Mouse (Mus musculus): ENCODE results near the gene Ube4a. TPM values are rescaled to one million over a fixed set of nuclear protein-coding genes. Genes with fewer than 3 reads are reported as not detected.
"Not testable (repeated sequence)": the region's sequence is repeated elsewhere in the genome, so short reads cannot be mapped to it uniquely, and the experiment has no call there.

The Ube4a gene
- polyA plus RNA-seq, 1 experiment from 2014 or later = 25.7 TPM

GRCm38 (mm10) chr9:44979806-44980205 is 14.4 kb upstream of the Ube4a start:
- Histone ChIP-seq H3K27me3 (no peaks in the 10 kb centered on the region), H3K9ac (no peak overlapping the region)
- no peak for ATAC-seq (ENCODE audit: borderline replicate concordance, extremely low read depth, low FRiP score, low TSS enrichment)

GRCm38 (mm10) chr9:44977813-44978212 is 12.4 kb upstream of the Ube4a start:
- H3K27me3 ChIP-seq = no peaks in the 10 kb centered on the region
- H3K4me1 ChIP-seq = no peaks in the 10 kb centered on the region
- no peak for ATAC-seq (ENCODE audit: borderline replicate concordance, extremely low read depth, low FRiP score, low TSS enrichment)
- no peak overlapping the region for H3K4me2 ChIP-seq
- H3K27ac ChIP-seq = no peak overlapping the region
- no peak overlapping the region for H3K4me3 ChIP-seq
- no peak overlapping the region for H3K9ac ChIP-seq
- no peaks in the 10 kb centered on the region for H3K9me3 ChIP-seq
- no peaks in the 10 kb centered on the region for H3K36me3 ChIP-seq
- 57% methylated on average over 6 of the region's 6 CpGs for WGBS

More at GRCm38 (mm10) chr9:44979806-44980205, 14.4 kb upstream of the Ube4a start:
- Histone ChIP-seq H3K27ac (no peak overlapping the region), H3K9me3 (no peaks in the 10 kb centered on the region), H3K4me2 (no peak overlapping the region), H3K4me1 (no peaks in the 10 kb centered on the region), H3K36me3 (no peaks in the 10 kb centered on the region), H3K4me3 (no peak overlapping the region)
- 64% methylated on average over 7 of the region's 7 CpGs for WGBS

GRCm38 (mm10) chr9:44969450-44969849 is 4.0 kb upstream of the Ube4a start:
- H3K27ac ChIP-seq = no peak overlapping the region
- peaks cover 5% of the 10 kb centered on the region for H3K27me3 ChIP-seq
- no peak overlapping the region for H3K4me3 ChIP-seq
- no peak overlapping the region for H3K4me2 ChIP-seq
- no peak overlapping the region for H3K9ac ChIP-seq
- no peak for ATAC-seq (ENCODE audit: borderline replicate concordance, extremely low read depth, low FRiP score, low TSS enrichment)
- WGBS = 69% methylated on average over 1 of the region's 1 CpGs
- H3K36me3 ChIP-seq = no peaks in the 10 kb centered on the region
- peaks cover 11% of the 10 kb centered on the region for H3K4me1 ChIP-seq
- H3K9me3 ChIP-seq = no peaks in the 10 kb centered on the region

GRCm38 (mm10) chr9:44967763-44968162 is 2.4 kb upstream of the Ube4a start:
- not testable (repeated sequence) for H3K9ac ChIP-seq; H3K27me3 ChIP-seq; H3K4me3 ChIP-seq; H3K9me3 ChIP-seq; H3K27ac ChIP-seq; ATAC-seq (ENCODE audit: borderline replicate concordance, extremely low read depth, low FRiP score, low TSS enrichment); H3K4me2 ChIP-seq; H3K36me3 ChIP-seq
- peaks cover 17% of the 10 kb centered on the region for H3K4me1 ChIP-seq
- 88% methylated on average over 5 of the region's 5 CpGs for WGBS

- no peak overlapping the region for H3K4me2 ChIP-seq
- no peaks in the 10 kb centered on the region for H3K9me3 ChIP-seq
- peaks cover 17% of the 10 kb centered on the region for H3K4me1 ChIP-seq
- H3K36me3 ChIP-seq = peaks cover 7% of the 10 kb centered on the region; the same call in 1 of the 2 replicates
- ATAC-seq (ENCODE audit: borderline replicate concordance, extremely low read depth, low FRiP score, low TSS enrichment) = no peak
- no peak overlapping the region for H3K27ac ChIP-seq
- H3K4me3 ChIP-seq = no peak overlapping the region
- H3K27me3 ChIP-seq = peaks cover 5% of the 10 kb centered on the region
- no peak overlapping the region for H3K9ac ChIP-seq
- WGBS = 25% methylated on average over 3 of the region's 3 CpGs
Measured at GRCm38 (mm10) chr9:44966815-44967242, 1.4 kb upstream of the Ube4a start.

- H3K36me3 ChIP-seq = peaks cover 12% of the 10 kb centered on the region; the same call in 1 of the 2 replicates
- peaks cover 17% of the 10 kb centered on the region for H3K4me1 ChIP-seq
- ATAC-seq (ENCODE audit: borderline replicate concordance, extremely low read depth, low FRiP score, low TSS enrichment) = 0 out of 2 replicates have a peak, but pooled peaks have one; percentile 2
- H3K9me3 ChIP-seq = no peaks in the 10 kb centered on the region
- WGBS = 12% methylated on average over 10 of the region's 10 CpGs
- H3K4me3 ChIP-seq = peak overlapping the region; percentile 69
- peak overlapping the region; percentile 36 for H3K9ac ChIP-seq
- H3K27me3 ChIP-seq = peaks cover 5% of the 10 kb centered on the region
- H3K4me2 ChIP-seq = peak overlapping the region; percentile 84
- H3K27ac ChIP-seq = 0 out of 2 replicates have a peak overlapping the region, but pooled peaks have one; percentile 31
Measured at GRCm38 (mm10) chr9:44965833-44966466, 550 bp upstream of the Ube4a start.

GRCm38 (mm10) chr9:44954432-44954831 is 11.0 kb downstream of the Ube4a start:
- Histone ChIP-seq H3K36me3 (peaks cover 68% of the 10 kb centered on the region), H3K9ac (no peak overlapping the region), H3K4me2 (no peak overlapping the region), H3K27me3 (no peaks in the 10 kb centered on the region), H3K4me3 (no peak overlapping the region), H3K27ac (no peak overlapping the region), H3K9me3 (no peaks in the 10 kb centered on the region), H3K4me1 (no peaks in the 10 kb centered on the region)
- no peak for ATAC-seq (ENCODE audit: borderline replicate concordance, extremely low read depth, low FRiP score, low TSS enrichment)
- WGBS = 84% methylated on average over 3 of the region's 3 CpGs

- H3K4me1 ChIP-seq = no peaks in the 10 kb centered on the region
- no peak overlapping the region for H3K4me2 ChIP-seq
- H3K27ac ChIP-seq = no peak overlapping the region
- no peaks in the 10 kb centered on the region for H3K27me3 ChIP-seq
- ATAC-seq (ENCODE audit: borderline replicate concordance, extremely low read depth, low FRiP score, low TSS enrichment) = no peak
- WGBS = 89% methylated on average over 5 of the region's 5 CpGs
- no peak overlapping the region for H3K4me3 ChIP-seq
- H3K9me3 ChIP-seq = no peaks in the 10 kb centered on the region
- peaks cover 84% of the 10 kb centered on the region for H3K36me3 ChIP-seq
- no peak overlapping the region for H3K9ac ChIP-seq
Measured at GRCm38 (mm10) chr9:44947836-44948235, 17.6 kb downstream of the Ube4a start.

- Histone ChIP-seq H3K9me3 (no peaks in the 10 kb centered on the region), H3K4me1 (no peaks in the 10 kb centered on the region), H3K27ac (no peak overlapping the region), H3K27me3 (no peaks in the 10 kb centered on the region), H3K36me3 (peaks cover 89% of the 10 kb centered on the region), H3K4me2 (no peak overlapping the region), H3K4me3 (no peak overlapping the region), H3K9ac (no peak overlapping the region)
- ATAC-seq (ENCODE audit: borderline replicate concordance, extremely low read depth, low FRiP score, low TSS enrichment) = no peak
- WGBS = 91% methylated on average over 7 of the region's 7 CpGs
Measured at GRCm38 (mm10) chr9:44946185-44946695, 19.2 kb downstream of the Ube4a start.

- WGBS = 89% methylated on average over 4 of the region's 4 CpGs
- no peaks in the 10 kb centered on the region for H3K9me3 ChIP-seq
- H3K4me2 ChIP-seq = no peak overlapping the region
- H3K27ac ChIP-seq = no peak overlapping the region
- no peak overlapping the region for H3K9ac ChIP-seq
- no peaks in the 10 kb centered on the region for H3K4me1 ChIP-seq
- no peaks in the 10 kb centered on the region for H3K27me3 ChIP-seq
- H3K4me3 ChIP-seq = no peak overlapping the region
- H3K36me3 ChIP-seq = peaks cover 83% of the 10 kb centered on the region
- no peak for ATAC-seq (ENCODE audit: borderline replicate concordance, extremely low read depth, low FRiP score, low TSS enrichment)
Measured at GRCm38 (mm10) chr9:44942421-44942820, 23.0 kb downstream of the Ube4a start.

- ATAC-seq (ENCODE audit: borderline replicate concordance, extremely low read depth, low FRiP score, low TSS enrichment) = no peak
- no peak overlapping the region for H3K4me2 ChIP-seq
- H3K9ac ChIP-seq = no peak overlapping the region
- H3K4me1 ChIP-seq = no peaks in the 10 kb centered on the region
- no peaks in the 10 kb centered on the region for H3K27me3 ChIP-seq
- WGBS = 80% methylated on average over 4 of the region's 4 CpGs
- peaks cover 86% of the 10 kb centered on the region for H3K36me3 ChIP-seq
- no peak overlapping the region for H3K4me3 ChIP-seq
- no peaks in the 10 kb centered on the region for H3K9me3 ChIP-seq
- H3K27ac ChIP-seq = no peak overlapping the region
Measured at GRCm38 (mm10) chr9:44941756-44942155, 23.6 kb downstream of the Ube4a start.

- ATAC-seq (ENCODE audit: borderline replicate concordance, extremely low read depth, low FRiP score, low TSS enrichment) = no peak
- peak overlapping the region; percentile 47; the same call in 1 of the 2 replicates for H3K9ac ChIP-seq
- WGBS = 71% methylated on average over 2 of the region's 2 CpGs
Measured at GRCm38 (mm10) chr9:44921543-44921942, 43.9 kb downstream of the Ube4a start.

More at GRCm38 (mm10) chr9:44921543-44921942, 43.9 kb downstream of the Ube4a start:
- peak overlapping the region; percentile 92 for H3K4me3 ChIP-seq
- no peaks in the 10 kb centered on the region for H3K27me3 ChIP-seq
- H3K4me1 ChIP-seq = peaks cover 17% of the 10 kb centered on the region
- no peaks in the 10 kb centered on the region for H3K36me3 ChIP-seq
- no peaks in the 10 kb centered on the region for H3K9me3 ChIP-seq
- peak overlapping the region; percentile 94 for H3K27ac ChIP-seq
- H3K4me2 ChIP-seq = peak overlapping the region; percentile 66

Data from lung, embryonic 15.5 days (tissue).